Mouse (Mus musculus) kidney, adult 2 months (tissue): ENCODE measurements around the gene Prss28.

ENCODE experiments used
- CTCF ChIP-seq: fragments of 200-500 bp; conservative IDR thresholded peaks from 2 replicates; pipeline ENCODE4 v1.5.1; 2011; ENCODE audit warnings: low read depth, mild to moderate bottlenecking, control low read depth, low read length, moderate library complexity, mixed read lengths; ENCODE audit not compliant: insufficient read depth, insufficient read length
- POLR2A ChIP-seq: fragments of 200-500 bp; IDR thresholded peaks from one replicate; pipeline ENCODE4 v1.6.1; 2011; ENCODE audit warnings: low read depth, low read length, control low read depth

GRCm38 (mm10) chr17:25275833-25276232, 32.6 kb upstream of the Prss28 start:
- TF ChIP-seq CTCF = no peak
- TF ChIP-seq POLR2A = no peak
